Mouse (Mus musculus) megakaryocyte, embryonic 14.5 days (primary cell): Measurements from ENCODE around the gene Tm6sf1.

Experiments
- FLI1 ChIP-seq: IDR thresholded peaks from 2 replicates; pipeline ENCODE4 v1.6.1; 2012; ENCODE audit warnings: low read length, inconsistent platforms, mixed read lengths
- GATA1 ChIP-seq: IDR thresholded peaks from 3 replicates; pipeline ENCODE4 v1.6.1; 2012; ENCODE audit warnings: mixed read lengths, low read length, inconsistent platforms, borderline replicate concordance

DNA sequence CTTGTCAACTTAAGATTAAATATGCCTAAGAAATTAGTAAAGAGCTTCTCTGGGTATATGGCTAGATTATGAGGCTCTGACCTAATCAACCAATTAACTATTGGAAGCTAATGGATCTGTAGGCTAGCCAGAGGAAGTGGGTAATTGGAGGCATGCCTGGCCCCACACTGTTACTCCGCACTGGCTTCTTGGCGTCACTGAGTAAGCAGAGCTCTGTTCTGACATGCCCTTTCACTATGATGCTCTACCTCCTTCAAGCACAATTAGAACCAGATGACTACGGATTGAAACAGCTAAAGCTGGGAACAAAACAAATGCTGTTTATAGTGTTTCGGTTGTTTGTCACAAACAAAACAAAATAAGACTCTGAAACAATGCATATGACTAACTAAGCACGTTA, 59.5 kb downstream of the Tm6sf1 start:
- TF ChIP-seq GATA1: no peak
- no peak for TF ChIP-seq FLI1
